Mouse (Mus musculus) myocyte (in vitro differentiated cells): ENCODE measurements around the gene Mycl. TPM values are rescaled to one million over a fixed set of nuclear protein-coding genes. Genes with fewer than 3 reads are reported as not detected.
"Not testable (repeated sequence)": the region's sequence is repeated elsewhere in the genome, so short reads cannot be mapped to it uniquely, and the experiment has no call there.

Source experiments
- H3K27me3 ChIP-seq: one replicate; pipeline ENCODE4 v1.6.1; 2011; ENCODE audit not compliant: control insufficient read depth, insufficient read depth, insufficient read length
- H3K36me3 ChIP-seq: one replicate; pipeline ENCODE4 v1.6.1; 2011; ENCODE audit not compliant: control insufficient read depth, insufficient read depth
- H3K4me2 ChIP-seq: one replicate; pipeline ENCODE4 v1.6.1; 2011; ENCODE audit warnings: low read depth, control low read depth
- H3K4me3 ChIP-seq: one replicate; pipeline ENCODE4 v1.5.1; 2011; ENCODE audit warnings: mild to moderate bottlenecking, control low read depth, moderate library complexity
- H3K79me2 ChIP-seq: one replicate; pipeline ENCODE4 v1.6.1; 2011; ENCODE audit not compliant: control insufficient read depth, insufficient read depth
- H3ac ChIP-seq: one replicate; pipeline ENCODE4 v1.6.1; 2011; ENCODE audit not compliant: control insufficient read depth, insufficient read length
- CEBPB ChIP-seq: IDR thresholded peaks from 2 replicates; pipeline ENCODE4 v1.6.1; 2011; ENCODE audit warnings: mild to moderate bottlenecking, moderate library complexity; ENCODE audit not compliant: poor library complexity, insufficient read depth, severe bottlenecking
- E2F4 ChIP-seq: IDR thresholded peaks from one replicate; pipeline ENCODE4 v1.6.1; 2011; ENCODE audit warnings: mild to moderate bottlenecking, control low read depth, moderate library complexity; ENCODE audit not compliant: insufficient read depth
- MAX ChIP-seq: IDR thresholded peaks from one replicate; pipeline ENCODE4 v1.6.1; 2011; ENCODE audit warnings: low read depth, mild to moderate bottlenecking, control low read depth
- MYOD1 ChIP-seq, 3 experiments: IDR thresholded peaks; one replicate each; pipeline ENCODE4 v1.6.1; 2011; ENCODE audit warnings: control low read depth in 2 of 3, low read depth in 2 of 3, mild to moderate bottlenecking in 2 of 3, moderate library complexity in 1 of 3; ENCODE audit not compliant: insufficient read length in 2 of 3, control insufficient read depth in 1 of 3
- MYOG ChIP-seq, 3 experiments: IDR thresholded peaks; one replicate each; pipeline ENCODE4 v1.6.1; 2011; ENCODE audit warnings: control low read depth in 2 of 3, low read depth in 2 of 3, mild to moderate bottlenecking in 2 of 3; ENCODE audit not compliant: insufficient read length in 2 of 3, control insufficient read depth in 1 of 3, insufficient read depth in 1 of 3
- POLR2A ChIP-seq: IDR thresholded peaks from one replicate; pipeline ENCODE4 v1.6.1; 2011; ENCODE audit warnings: low read depth, mild to moderate bottlenecking, control low read depth, moderate library complexity; ENCODE audit not compliant: insufficient read length
- POLR2AphosphoS2 ChIP-seq: IDR thresholded peaks from one replicate; pipeline ENCODE4 v1.6.1; 2011; ENCODE audit warnings: low read depth, control low read depth; ENCODE audit not compliant: insufficient read length
- REST ChIP-seq: IDR thresholded peaks from one replicate; pipeline ENCODE4 v1.6.1; 2011; ENCODE audit warnings: mild to moderate bottlenecking, control low read depth, moderate library complexity; ENCODE audit not compliant: insufficient read depth, insufficient read length
- SRF ChIP-seq: IDR thresholded peaks from one replicate; pipeline ENCODE4 v1.6.1; 2011; ENCODE audit warnings: low read depth; ENCODE audit not compliant: control insufficient read depth, insufficient read length
- TCF12 ChIP-seq: IDR thresholded peaks from one replicate; pipeline ENCODE4 v1.6.1; 2011; ENCODE audit warnings: mild to moderate bottlenecking, control low read depth; ENCODE audit not compliant: poor library complexity, insufficient read depth, severe bottlenecking
- TCF3 ChIP-seq: IDR thresholded peaks from one replicate; pipeline ENCODE4 v1.6.1; 2011; ENCODE audit warnings: low read depth, control low read depth; ENCODE audit not compliant: insufficient read length
- USF1 ChIP-seq: IDR thresholded peaks from one replicate; pipeline ENCODE4 v1.6.1; 2011; ENCODE audit warnings: low read depth, mild to moderate bottlenecking, control low read depth, moderate library complexity
- polyA plus RNA-seq: library from polyadenylated mRNA; unstranded; fragments of >200 nt; fragmentation: generic; extraction: Trizol; gene quantifications from one replicate; pipeline ENCODE4 v1.2.1, GENCODE M21; 2012; ENCODE audit warnings: missing spikeins

Gene Mycl
- polyA plus RNA-seq, 1 experiment: 9.6 TPM

GRCm38 (mm10) chr4:123000617-123001342, 5.3 kb downstream of the Mycl start:
- Histone ChIP-seq H3K4me3 (no peak overlapping the region), H3ac (no peak overlapping the region), H3K79me2 (peaks cover 15% of the 10 kb centered on the region), H3K36me3 (no peaks in the 10 kb centered on the region), H3K27me3 (no peaks in the 10 kb centered on the region), H3K4me2 (peak overlapping the region; percentile 37)
- TF ChIP-seq MYOG (IDR thresholded peaks at IDR 0.05; ENCODE audit: control insufficient read depth in 1 of 3, insufficient read depth in 1 of 3, insufficient read length in 2 of 3, low read depth in 2 of 3) (peak; percentile 13 to 90 (median 84)), TCF3 (peak; percentile 66), MYOD1 (IDR thresholded peaks at IDR 0.05; ENCODE audit: control insufficient read depth in 1 of 3, insufficient read length in 2 of 3, low read depth in 2 of 3) (peak in 2 of 3 experiments; percentile 98 to 99), TCF12 (peak; percentile 18), POLR2AphosphoS2 (no peak), USF1 (no peak), POLR2A (peak; percentile 23)

- Histone ChIP-seq H3K4me2 (peak overlapping the region; percentile 31), H3K27me3 (no peaks in the 10 kb centered on the region), H3K4me3 (no peak overlapping the region), H3ac (no peak overlapping the region), H3K36me3 (no peaks in the 10 kb centered on the region), H3K79me2 (no peaks in the 10 kb centered on the region)
- no peak for TF ChIP-seq POLR2A
- no peak for TF ChIP-seq SRF
- TF ChIP-seq REST: no peak
- no peak for TF ChIP-seq USF1
- no peak for TF ChIP-seq TCF3
- TF ChIP-seq E2F4: no peak
- TF ChIP-seq MYOG (IDR thresholded peaks at IDR 0.05; ENCODE audit: control insufficient read depth in 1 of 3, insufficient read depth in 1 of 3, insufficient read length in 2 of 3, low read depth in 2 of 3): peak in 2 of 3 experiments; percentile 27 to 30
- TF ChIP-seq TCF12: no peak
- TF ChIP-seq CEBPB: no peak
- TF ChIP-seq MYOD1 (IDR thresholded peaks at IDR 0.05; ENCODE audit: control insufficient read depth in 1 of 3, insufficient read length in 2 of 3, low read depth in 2 of 3): peak; percentile 6 to 68 (median 28)
These were observed 9.9 kb downstream of the Mycl start for GRCm38 (mm10) chr4:123005054-123005966.

GRCm38 (mm10) chr4:123012501-123012900, 17.0 kb downstream of the Mycl start:
- not testable (repeated sequence) for H3ac ChIP-seq, H3K27me3 ChIP-seq, H3K4me2 ChIP-seq, H3K4me3 ChIP-seq, H3K36me3 ChIP-seq
- H3K79me2 ChIP-seq: peaks cover 10% of the 10 kb centered on the region

GRCm38 (mm10) chr4:123013346-123013945, 18.0 kb downstream of the Mycl start:
- Histone ChIP-seq H3ac (no peak overlapping the region), H3K36me3 (no peaks in the 10 kb centered on the region), H3K79me2 (peaks cover 20% of the 10 kb centered on the region), H3K4me2 (no peak overlapping the region), H3K27me3 (no peaks in the 10 kb centered on the region), H3K4me3 (no peak overlapping the region)
- TF ChIP-seq USF1 (no peak), MAX (no peak), MYOD1 (IDR thresholded peaks at IDR 0.05; ENCODE audit: control insufficient read depth in 1 of 3, insufficient read length in 2 of 3, low read depth in 2 of 3) (no peak), CEBPB (no peak), TCF12 (no peak), TCF3 (no peak)

- peaks cover 25% of the 10 kb centered on the region for H3K79me2 ChIP-seq
- no peak overlapping the region for H3K4me2 ChIP-seq
- H3K4me3 ChIP-seq: no peak overlapping the region
- H3K27me3 ChIP-seq: no peaks in the 10 kb centered on the region
- TF ChIP-seq MAX (no peak), POLR2AphosphoS2 (no peak), REST (no peak), POLR2A (no peak), CEBPB (no peak), SRF (no peak), TCF12 (no peak), MYOG (IDR thresholded peaks at IDR 0.05; ENCODE audit: control insufficient read depth in 1 of 3, insufficient read depth in 1 of 3, insufficient read length in 2 of 3, low read depth in 2 of 3) (no peak), E2F4 (no peak), MYOD1 (IDR thresholded peaks at IDR 0.05; ENCODE audit: control insufficient read depth in 1 of 3, insufficient read length in 2 of 3, low read depth in 2 of 3) (no peak), TCF3 (no peak), USF1 (no peak)
- no peak overlapping the region for H3ac ChIP-seq
- no peaks in the 10 kb centered on the region for H3K36me3 ChIP-seq
These were observed 18.5 kb downstream of the Mycl start for GRCm38 (mm10) chr4:123013949-123014406.
